Mouse (Mus musculus) CH12.LX (cell line): ENCODE measurements around the gene Shroom1. TPM values are rescaled to one million over a fixed set of nuclear protein-coding genes. Genes with fewer than 3 reads are reported as not detected.

Source experiments
- DNase-seq: peaks from one replicate; pipeline ENCODE4 v3.0.0-alpha.2; 2013; ENCODE audit errors: extremely low read depth
- H3K27ac ChIP-seq: 2 replicates; pipeline ENCODE4 v1.5.1; 2012; ENCODE audit warnings: low read depth, mild to moderate bottlenecking, control low read depth, moderate library complexity; ENCODE audit not compliant: insufficient read depth
- H3K27me3 ChIP-seq: replicated peaks from 2 replicates; pipeline ENCODE3; 2012; ENCODE audit warnings: inconsistent platforms
- H3K36me3 ChIP-seq, 2 experiments: replicated peaks in 1 of 2; 2 replicates each; pipeline versions ENCODE3 to v1.6.1; 2012; ENCODE audit warnings: inconsistent platforms in 1 of 2, low read length in 1 of 2, mild to moderate bottlenecking in 1 of 2, mixed read lengths in 1 of 2, moderate library complexity in 1 of 2; ENCODE audit not compliant: control insufficient read depth in 1 of 2, insufficient read depth in 1 of 2
- H3K4me1 ChIP-seq, 2 experiments: 2 replicates each; pipeline ENCODE4 v1.6.1; 2012; ENCODE audit warnings: inconsistent platforms in 1 of 2, moderate library complexity in 1 of 2; ENCODE audit not compliant: insufficient read depth in 2 of 2, control insufficient read depth in 1 of 2
- H3K4me2 ChIP-seq: 2 replicates; pipeline ENCODE4 v1.6.1; 2012; ENCODE audit warnings: low read depth, mild to moderate bottlenecking, control low read depth; ENCODE audit not compliant: poor library complexity, insufficient read depth, severe bottlenecking
- H3K4me3 ChIP-seq, 3 experiments: fragments of 150-350 bp in 1 of 3; sonication (generic) in 1 of 3; replicated peaks in 1 of 3; 2 replicates each; pipeline versions ENCODE3 to v1.5.1; 2011 to 2012; ENCODE audit warnings: low read depth in 2 of 3, low read length in 2 of 3, mild to moderate bottlenecking in 2 of 3, moderate library complexity in 2 of 3, control low read depth in 1 of 3, improper control_type of control experiment in 1 of 3, inconsistent platforms in 1 of 3, mixed read lengths in 1 of 3; ENCODE audit not compliant: poor library complexity in 1 of 3
- H3K79me2 ChIP-seq: replicated peaks from 2 replicates; pipeline ENCODE4 v1.6.1; 2012; ENCODE audit warnings: mild to moderate bottlenecking, moderate library complexity; ENCODE audit not compliant: control insufficient read depth, poor library complexity, insufficient read depth, severe bottlenecking; ENCODE audit errors: extremely low read depth
- H3K9ac ChIP-seq: 2 replicates; pipeline ENCODE4 v1.6.1; 2012; ENCODE audit warnings: low read depth, mild to moderate bottlenecking, control low read depth, moderate library complexity; ENCODE audit not compliant: insufficient read depth
- H3K9me3 ChIP-seq: replicated peaks from 2 replicates; pipeline ENCODE3; 2012; ENCODE audit warnings: low read length, inconsistent platforms, mixed read lengths
- CHD1 ChIP-seq: IDR thresholded peaks from 2 replicates; pipeline ENCODE4 v1.6.1; 2012; ENCODE audit warnings: low read depth, low read length, improper control_type of control experiment, inconsistent platforms
- CHD2 ChIP-seq: IDR thresholded peaks from 2 replicates; pipeline ENCODE4 v1.6.1; 2011; ENCODE audit warnings: low read length, improper control_type of control experiment
- E2F4 ChIP-seq: IDR thresholded peaks from 2 replicates; pipeline ENCODE4 v1.6.1; 2011; ENCODE audit warnings: low read depth, low read length, improper control_type of control experiment; ENCODE audit not compliant: insufficient replicate concordance
- ETS1 ChIP-seq: conservative IDR thresholded peaks from 2 replicates; pipeline ENCODE4 v1.6.1; 2012; ENCODE audit warnings: low read depth, mild to moderate bottlenecking, inconsistent platforms, low read length, improper control_type of control experiment, moderate library complexity
- GABPA ChIP-seq: IDR thresholded peaks from 2 replicates; pipeline ENCODE4 v1.6.1; 2012; ENCODE audit warnings: low read depth, low read length, improper control_type of control experiment, inconsistent platforms; ENCODE audit not compliant: insufficient replicate concordance
- HCFC1 ChIP-seq: IDR thresholded peaks from 2 replicates; pipeline ENCODE4 v1.6.1; 2012; ENCODE audit warnings: low read depth, mild to moderate bottlenecking, inconsistent platforms, low read length, improper control_type of control experiment
- JUND ChIP-seq: conservative IDR thresholded peaks from 2 replicates; pipeline ENCODE4 v1.6.1; 2011; ENCODE audit warnings: low read depth, low read length, improper control_type of control experiment
- MEF2A ChIP-seq: IDR thresholded peaks from 2 replicates; pipeline ENCODE4 v1.6.1; 2014; ENCODE audit warnings: low read depth, mild to moderate bottlenecking, inconsistent platforms, low read length, improper control_type of control experiment, borderline replicate concordance
- MYC ChIP-seq: IDR thresholded peaks from 2 replicates; pipeline ENCODE4 v1.6.1; 2011; ENCODE audit warnings: low read depth, mild to moderate bottlenecking, improper control_type of control experiment, low read length
- NELFE ChIP-seq: IDR thresholded peaks from 2 replicates; pipeline ENCODE4 v1.6.1; 2011; ENCODE audit warnings: low read depth, low read length, improper control_type of control experiment
- POLR2AphosphoS2 ChIP-seq: IDR thresholded peaks from 2 replicates; pipeline ENCODE4 v1.6.1; 2011; ENCODE audit warnings: low read depth, low read length, improper control_type of control experiment
- RAD21 ChIP-seq: IDR thresholded peaks from 2 replicates; pipeline ENCODE4 v1.6.1; 2011; ENCODE audit warnings: low read depth, mild to moderate bottlenecking, low read length, improper control_type of control experiment, moderate library complexity
- SIN3A ChIP-seq: IDR thresholded peaks from 2 replicates; pipeline ENCODE4 v1.6.1; 2012; ENCODE audit warnings: low read length, improper control_type of control experiment, inconsistent platforms
- TCF12 ChIP-seq: IDR thresholded peaks from 2 replicates; pipeline ENCODE4 v1.6.1; 2014; ENCODE audit warnings: low read depth, mild to moderate bottlenecking, inconsistent platforms, low read length, improper control_type of control experiment
- ZC3H11A ChIP-seq: IDR thresholded peaks from 2 replicates; pipeline ENCODE4 v1.6.1; 2012; ENCODE audit warnings: low read depth, mild to moderate bottlenecking, inconsistent platforms, low read length, improper control_type of control experiment
- ZKSCAN1 ChIP-seq: IDR thresholded peaks from 2 replicates; pipeline ENCODE4 v1.6.1; 2012; ENCODE audit warnings: low read depth, inconsistent platforms, low read length, improper control_type of control experiment, borderline replicate concordance
- ZMIZ1 ChIP-seq: IDR thresholded peaks from 2 replicates; pipeline ENCODE4 v1.6.1; 2012; ENCODE audit warnings: low read depth, mild to moderate bottlenecking, inconsistent platforms, low read length, improper control_type of control experiment
- ZNF384 ChIP-seq: IDR thresholded peaks from 2 replicates; pipeline ENCODE4 v1.6.1; 2012; ENCODE audit warnings: low read depth, low read length, improper control_type of control experiment, inconsistent platforms
- dilution Hi-C: fragments of 300-500 bp; cut with MboI; formaldehyde crosslinking; loops from 2 replicates; pipeline ENCODE4 v1.14.3; 2020; ENCODE audit warnings: low sequenced_read_pairs; ENCODE audit not compliant: extremely low pct_unique_long_range_greater_than_20kb, extremely low pct_ligation_motif_present
- in situ Hi-C: fragments of 300-500 bp; cut with MboI; formaldehyde crosslinking; loops from 3 replicates; pipeline ENCODE4 v1.14.3; 2019; ENCODE audit warnings: low sequenced_read_pairs, low pct_ligation_motif_present, low pct_unique_long_range_greater_than_20kb, mixed read lengths
- polyA plus RNA-seq: library from polyadenylated mRNA; unstranded; fragments of >175 nt; gene quantifications from 2 replicates; pipeline ENCODE4 v1.2.1, GENCODE M21; 2012; ENCODE audit warnings: low read depth; ENCODE audit not compliant: insufficient read length
- total RNA-seq, 2 experiments: library from RNA; depleted of rRNA; stranded (reverse); fragments of 300-350 nt in 1 of 2; fragments of >200 nt in 1 of 2; gene quantifications; 2 replicates each; pipeline ENCODE4 v1.2.3; 2012 to 2014

Gene Shroom1
- total and polyA plus RNA-seq, 3 experiments: not detected

- dilution Hi-C loops: no loop called here
- TF ChIP-seq CHD1 (no peak), MEF2A (no peak), ZNF384 (no peak), CHD2 (no peak), HCFC1 (no peak), ZC3H11A (no peak)
- no peak for DNase-seq
These were observed 4.6 kb upstream of the Shroom1 start for GRCm38 (mm10) chr11:53452396-53452795.

GRCm38 (mm10) chr11:53453031-53453430 lies 4.0 kb upstream of the Shroom1 start:
- no peak overlapping the region for H3K4me3 ChIP-seq
- dilution Hi-C loops: no loop called here
- 0 out of 4 replicates have a peak, but pooled peaks cover 0 to 2% of the 10 kb centered on the region in 2 experiments for H3K4me1 ChIP-seq
- no peaks in the 10 kb centered on the region for H3K36me3 ChIP-seq
- H3K9ac ChIP-seq: no peak overlapping the region
- peaks cover 1% of the 10 kb centered on the region for H3K27me3 ChIP-seq
- no peak overlapping the region for H3K4me2 ChIP-seq
- H3K9me3 ChIP-seq: peaks cover 5% of the 10 kb centered on the region
- in situ Hi-C loops: no loop called here
- no peak for DNase-seq
- no peak overlapping the region for H3K27ac ChIP-seq
- TF ChIP-seq E2F4: no peak
- no peak for TF ChIP-seq ZC3H11A
- TF ChIP-seq RAD21: no peak
- TF ChIP-seq CHD1: no peak
- TF ChIP-seq MYC: no peak
- TF ChIP-seq ZMIZ1: no peak
- TF ChIP-seq MEF2A: no peak
- no peak for TF ChIP-seq TCF12
- TF ChIP-seq SIN3A: no peak
- no peak for TF ChIP-seq GABPA
- no peak for TF ChIP-seq ZKSCAN1
- TF ChIP-seq JUND: no peak
- TF ChIP-seq NELFE: no peak
- no peak for TF ChIP-seq ETS1
- no peak for TF ChIP-seq POLR2AphosphoS2
- TF ChIP-seq, all 38 proteins: peak for 0
- no peaks in the 10 kb centered on the region for H3K79me2 ChIP-seq

More at GRCm38 (mm10) chr11:53452396-53452795, 4.6 kb upstream of the Shroom1 start:
- H3K4me1 ChIP-seq: 0 out of 4 replicates have a peak, but pooled peaks cover 0 to 2% of the 10 kb centered on the region in 2 experiments
- H3K9me3 ChIP-seq: peaks cover 4% of the 10 kb centered on the region
- no peak overlapping the region for H3K4me3 ChIP-seq
- H3K27me3 ChIP-seq: peaks cover 1% of the 10 kb centered on the region
- no peaks in the 10 kb centered on the region for H3K36me3 ChIP-seq
- H3K27ac ChIP-seq: no peak overlapping the region
- in situ Hi-C loops: no loop called here
- H3K4me2 ChIP-seq: no peak overlapping the region
- no peak overlapping the region for H3K9ac ChIP-seq
- no peaks in the 10 kb centered on the region for H3K79me2 ChIP-seq
